Mouse (Mus musculus) heart, postnatal 0 days (tissue): Measurements from ENCODE around the gene Zc3hav1.

Experiments used
- CTCF ChIP-seq: IDR thresholded peaks from 2 replicates; pipeline ENCODE4 v1.5.1; 2016; ENCODE audit warnings: antibody characterized with exemption, control low read depth, low read depth
- EP300 ChIP-seq: IDR thresholded peaks from 2 replicates; pipeline ENCODE4 v1.6.1; 2016; ENCODE audit warnings: antibody characterized with exemption, low read depth

- no peak for TF ChIP-seq EP300
- TF ChIP-seq CTCF, result no peak
These were observed 56.7 kb downstream of the Zc3hav1 start for GRCm38 (mm10) chr6:38297580-38298245.
